Comparison of ENCODE assay signal across 32 mouse cellular contexts in the genomic region with DNA sequence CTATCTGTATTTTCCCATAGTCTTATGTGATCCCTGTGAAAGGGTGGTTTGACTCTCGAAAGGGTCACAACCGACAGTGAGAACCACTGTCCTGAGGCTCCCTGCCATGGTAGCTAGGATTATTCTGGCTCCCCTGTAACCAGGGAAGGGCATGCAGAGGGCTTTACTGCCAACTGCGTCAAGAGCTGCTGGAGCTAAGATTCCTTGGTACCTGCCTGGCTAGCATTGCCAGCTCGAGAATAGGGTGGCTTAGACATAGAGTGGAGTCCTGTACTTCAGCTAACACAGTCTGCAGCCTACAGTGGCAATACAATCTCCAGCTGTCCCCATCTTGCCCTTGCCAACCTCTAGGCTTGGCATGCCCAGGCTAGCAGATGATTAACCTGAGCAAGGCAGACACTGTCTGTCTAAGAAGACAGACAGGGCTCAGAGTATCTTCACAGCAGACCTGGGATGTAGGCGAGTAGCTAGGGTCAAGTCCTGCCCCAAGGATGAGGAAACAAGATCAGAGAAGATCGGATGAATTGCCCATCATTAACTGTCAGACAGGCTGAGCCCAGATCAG. TPM values are rescaled to one million over a fixed set of nuclear protein-coding genes. Genes with fewer than 3 reads are reported as not detected.
DNase-seq lines count a peak whose midpoint lies in the region; ATAC-seq and TF ChIP-seq lines count a peak whose summit lies in the region.
"Had no signal": no experiment of that assay in that cellular context is flagged by ENCODE, and none has a peak within 500 bp of the region (broad histone marks: within the 10 kb centered on the region; RNA-seq: fewer than 3 reads in every experiment).

No protein-coding gene starts in this region.

- H3K27ac ChIP-seq in kidney, embryonic 15.5 days: no peak overlapping the region
- no peak overlapping the region for H3K27ac ChIP-seq in liver, adult 2 months (replicated peaks; ENCODE audit: insufficient read depth, low read depth, low read length)
- no peak overlapping the region for H3K27ac ChIP-seq in liver, embryonic 12.5 days
- H3K27ac ChIP-seq: embryonic facial prominence, embryonic 10.5 days; forebrain, embryonic 12.5 days; heart, adult 2 months; heart, embryonic 13.5 days; hindbrain, embryonic 14.5 days; layer of hippocampus, adult 2 months; liver, embryonic 14.5 days; macrophage; neural tube, embryonic 15.5 days; stomach, embryonic 15.5 days had no signal

- no peak overlapping the region for H3K9ac ChIP-seq in kidney, embryonic 15.5 days
- H3K9ac ChIP-seq in liver, adult 2 months (ENCODE audit: low read depth, low read length): no peak overlapping the region
- no peak overlapping the region for H3K9ac ChIP-seq in liver, embryonic 12.5 days
- H3K9ac ChIP-seq: embryonic facial prominence, embryonic 15.5 days; forebrain, embryonic 12.5 days; forebrain, postnatal 0 days; heart, embryonic 13.5 days; hindbrain, embryonic 14.5 days; liver, embryonic 14.5 days; neural tube, embryonic 15.5 days; stomach, embryonic 15.5 days had no signal

- H3K9me3 ChIP-seq in kidney, embryonic 15.5 days (replicated peaks): no peaks in the 10 kb centered on the region
- H3K9me3 ChIP-seq in liver, embryonic 12.5 days (replicated peaks): no peaks in the 10 kb centered on the region
- H3K9me3 ChIP-seq: embryonic facial prominence, embryonic 10.5 days; embryonic facial prominence, embryonic 15.5 days; forebrain, embryonic 12.5 days; heart, embryonic 13.5 days; neural tube, embryonic 15.5 days; stomach, embryonic 15.5 days had no signal

- H3K4me2 ChIP-seq in kidney, embryonic 15.5 days: no peak overlapping the region
- H3K4me2 ChIP-seq in liver, embryonic 12.5 days: no peak overlapping the region
- H3K4me2 ChIP-seq: embryonic facial prominence, embryonic 15.5 days; forebrain, embryonic 12.5 days; heart, embryonic 13.5 days; hindbrain, embryonic 14.5 days; neural tube, embryonic 15.5 days; stomach, embryonic 15.5 days had no signal

- ATAC-seq in kidney, embryonic 15.5 days (replicated peaks; ENCODE audit: low FRiP score): no peak
- ATAC-seq in liver, embryonic 12.5 days: no peak
- ATAC-seq: forebrain, postnatal 0 days; intestine, postnatal 0 days had no signal

- no peak for TF ChIP-seq POLR2A in liver, adult 2 months (IDR thresholded peaks at IDR 0.05; ENCODE audit: extremely low read depth, insufficient read depth, low read length)

- no peaks in the 10 kb centered on the region for H3K36me3 ChIP-seq in kidney, embryonic 15.5 days
- H3K36me3 ChIP-seq in liver, adult 2 months (ENCODE audit: control insufficient read depth, insufficient read depth, low read length): no peaks in the 10 kb centered on the region
- no peaks in the 10 kb centered on the region for H3K36me3 ChIP-seq in liver, embryonic 12.5 days
- H3K36me3 ChIP-seq: embryonic facial prominence, embryonic 10.5 days; embryonic facial prominence, embryonic 15.5 days; forebrain, embryonic 12.5 days; neural tube, embryonic 15.5 days; stomach, embryonic 15.5 days had no signal

- WGBS in kidney, embryonic 15.5 days: 82% methylated on average over 6 of the region's 6 CpGs
- WGBS in liver, adult 2 months: 54% methylated on average over 6 of the region's 6 CpGs
- WGBS in liver, embryonic 12.5 days (ENCODE audit: insufficient replicate concordance): 67% methylated on average over 6 of the region's 6 CpGs

- TF ChIP-seq CTCF in liver, adult 2 months (IDR thresholded peaks at IDR 0.05; ENCODE audit: low read depth, low read length): no peak

- no peaks in the 10 kb centered on the region for H3K27me3 ChIP-seq in kidney, embryonic 15.5 days
- H3K27me3 ChIP-seq in liver, adult 2 months (ENCODE audit: control insufficient read depth, insufficient read depth, low read length): no peaks in the 10 kb centered on the region
- H3K27me3 ChIP-seq in liver, embryonic 12.5 days (replicated peaks): no peaks in the 10 kb centered on the region
- H3K27me3 ChIP-seq: CH12.LX; embryonic facial prominence, embryonic 15.5 days; forebrain, embryonic 12.5 days; heart, embryonic 13.5 days; neural tube, embryonic 15.5 days; stomach, embryonic 15.5 days had no signal

- H3K4me3 ChIP-seq in kidney, embryonic 15.5 days (replicated peaks): no peak overlapping the region
- H3K4me3 ChIP-seq in liver, adult 2 months (ENCODE audit: insufficient read depth, low read depth, low read length): no peak overlapping the region
- no peak overlapping the region for H3K4me3 ChIP-seq in liver, embryonic 12.5 days
- H3K4me3 ChIP-seq: embryonic facial prominence, embryonic 10.5 days; embryonic facial prominence, embryonic 15.5 days; forebrain, embryonic 12.5 days; heart, adult 2 months; heart, embryonic 13.5 days; layer of hippocampus, adult 2 months; neural tube, embryonic 15.5 days; stomach, embryonic 15.5 days had no signal

- H3K4me1 ChIP-seq in kidney, embryonic 15.5 days: peaks cover 23% of the 10 kb centered on the region
- H3K4me1 ChIP-seq in liver, adult 2 months (ENCODE audit: control insufficient read depth, insufficient read depth, low read length): peaks cover 17% of the 10 kb centered on the region
- H3K4me1 ChIP-seq in liver, embryonic 12.5 days: 0 out of 2 replicates have a peak, but pooled peaks cover 7% of the 10 kb centered on the region
- H3K4me1 ChIP-seq: forebrain, embryonic 12.5 days; neural tube, embryonic 15.5 days; stomach, embryonic 15.5 days had no signal

- DNase-seq in cerebellum, postnatal 10 days: peak; percentile 33 to 51
- DNase-seq in cerebellum, adult 9-11 months: no peak
- peak; percentile 53 for DNase-seq in kidney, adult 11 months
- peak; percentile 82 for DNase-seq in liver, adult 2 months (ENCODE audit: extremely low read depth, low read depth, low spot score)
- DNase-seq in layer of hippocampus, postnatal 25 days (ENCODE audit: extremely low spot score in 1 of 2, low spot score in 1 of 2): no peak
- DNase-seq: adrenal gland, adult 8-10 months; cerebellum, adult 8-10 months; forebrain, postnatal 0 days; gastrocnemius, postnatal 14 days; heart, adult 2 months; heart, postnatal 10 days; left cerebral cortex, postnatal 4 days; lung, adult 2 months; lung, postnatal 10 days; midbrain, embryonic 14.5 days; retina, postnatal 1 day; right cerebral cortex, postnatal 14 days; thymus, postnatal 14 days had no signal

- H3K79me2 ChIP-seq in liver, adult 2 months (ENCODE audit: control insufficient read depth, insufficient read depth, low read length): no peaks in the 10 kb centered on the region

RNA-seq across cellular contexts. Expression of gene Fosl2, which starts 49.0 kb away (rescaled TPM):
- polyA plus RNA-seq in kidney, embryonic 15.5 days (2015; fragmentation: Nextera tagmentation; extraction: Ambion mirVana): 5.4 and 6.2 TPM in 2 replicates
- total RNA-seq in liver, adult 2 months (2014; rRNA removed): 2.1 and 4.2 TPM in 2 replicates
- 2.6 and 4.4 TPM in 2 replicates for polyA plus RNA-seq in liver, adult 2 months (2012; rRNA removed)
- 0.73 and 0.84 TPM in 2 replicates for polyA plus RNA-seq in liver, embryonic 12.5 days (2016; fragmentation: Nextera tagmentation; extraction: Ambion mirVana)
- total RNA-seq in layer of hippocampus, postnatal 25 days (2021): 10 to 100 TPM; 47.6 to 48.4 TPM

Comparison
In these comparisons a context has a peak if more than half of its experiments do, and no peak if none do; other contexts are left out.
1. DNase-seq: peak in cerebellum, postnatal 10 days (2 of 2), kidney, adult 11 months (single experiment) and liver, adult 2 months (single experiment); none in cerebellum, adult 9-11 months (single experiment) and layer of hippocampus, postnatal 25 days (0 of 2).